Comparison of ENCODE assay signal across 14 mouse cellular contexts in the genomic region with DNA sequence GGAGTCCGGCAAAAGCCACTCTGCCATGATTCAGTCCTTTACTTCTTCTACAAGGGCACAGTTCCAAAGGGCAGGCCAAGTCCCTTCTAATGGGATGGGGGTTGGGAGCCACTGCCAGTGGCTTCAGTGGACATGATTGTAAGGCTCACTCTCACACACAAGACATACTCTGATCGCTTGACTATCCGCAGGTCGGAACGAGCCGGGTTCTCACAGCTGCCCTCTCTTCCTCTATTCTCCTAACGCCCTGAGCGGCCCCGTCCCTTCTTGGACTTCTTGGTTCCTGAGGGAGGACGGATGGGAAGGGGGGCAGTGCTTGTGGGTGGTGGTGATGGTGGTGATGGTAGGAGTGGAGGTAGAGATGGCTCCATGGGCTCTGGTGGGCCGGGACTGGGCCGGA. TPM values are rescaled to one million over a fixed set of nuclear protein-coding genes. Genes with fewer than 3 reads are reported as not detected.
DNase-seq lines count a peak whose midpoint lies in the region.
"Had no signal": no experiment of that assay in that cellular context is flagged by ENCODE, and none has a peak within 500 bp of the region (broad histone marks: within the 10 kb centered on the region; RNA-seq: fewer than 3 reads in every experiment).

No protein-coding gene starts in this region.

- DNase-seq in cerebellum, adult 11-12 months: peak; percentile 29
- DNase-seq in cerebellum, postnatal 14 days: no peak
- peak; percentile 91 for DNase-seq in heart, adult 11 months
- DNase-seq in heart, adult 18-20 months: no peak
- DNase-seq in ovary, postnatal 36 days (ENCODE audit: low spot score): peak; percentile 3
- DNase-seq in ovary, postnatal 14 days (ENCODE audit: low spot score): no peak
- DNase-seq: adrenal gland, adult 2 months; adrenal gland, postnatal 10 days; adrenal gland, postnatal 25 days; B cell, adult 2 months; cerebellum, postnatal 36 days; embryo, embryonic 11 days had no signal

RNA-seq across cellular contexts. Expression of gene Ptprcap, which starts 3.4 kb away (rescaled TPM):
- total RNA-seq in heart, adult 18-20 months (2021): 1 to 10 TPM in 1 of 2 experiments, under 1 TPM in 1; 0.69 to 8.4 TPM

RNA-seq across cellular contexts. Expression of gene Rps6kb2, which starts 6.4 kb away (rescaled TPM):
- 10 to 100 TPM; 13.1 to 17.1 TPM for total RNA-seq in heart, adult 18-20 months (2021)

RNA-seq across cellular contexts. Expression of gene Coro1b, which starts 8.4 kb away (rescaled TPM):
- 10 to 100 TPM; 38.3 to 47.6 TPM for total RNA-seq in heart, adult 18-20 months (2021)

RNA-seq across cellular contexts. Expression of gene Cabp4, which starts 12.9 kb away (rescaled TPM):
- under 1 TPM; 0.12 to 0.13 TPM for total RNA-seq in heart, adult 18-20 months (2021)
- total RNA-seq: common myeloid progenitor, adult 5-6 weeks had no signal

RNA-seq across cellular contexts. Expression of gene Gpr152, which starts 17.2 kb away (rescaled TPM):
- under 1 TPM in 1 of 2 experiments, not detected in 1; 0.08 TPM for total RNA-seq in heart, adult 18-20 months (2021)
- total RNA-seq: adrenal gland, postnatal 10 days; common myeloid progenitor, adult 5-6 weeks; MEL had no signal

Comparison
In these comparisons a context has a peak if more than half of its experiments do, and no peak if none do; other contexts are left out.
1. DNase-seq: peak in cerebellum, adult 11-12 months (single experiment), heart, adult 11 months (single experiment) and ovary, postnatal 36 days (single experiment); none in cerebellum, postnatal 14 days (0 of 2), heart, adult 18-20 months (0 of 2) and ovary, postnatal 14 days (single experiment).